8 mouse cellular contexts compared by ENCODE assay signal in the genomic region with DNA sequence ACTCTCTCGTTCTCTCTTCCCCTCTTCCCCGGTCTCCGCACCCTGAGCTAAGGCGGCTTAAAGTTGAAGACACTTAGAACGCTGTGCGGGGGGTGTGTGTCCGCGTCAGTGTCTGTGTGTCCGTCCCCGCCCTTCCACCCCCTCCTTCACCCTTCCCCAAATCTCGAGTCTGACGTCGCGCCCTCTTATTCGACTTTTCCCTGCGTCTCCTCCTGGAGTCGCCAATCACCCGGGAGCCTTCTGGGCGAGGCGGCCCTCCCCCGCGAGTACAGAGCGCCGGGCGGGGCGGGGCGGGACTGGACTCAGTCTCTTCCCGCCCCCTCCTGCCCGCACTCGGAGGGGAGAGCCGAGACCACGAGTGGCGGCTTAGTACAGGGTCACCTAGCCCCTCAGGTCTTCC. TPM values are rescaled to one million over a fixed set of nuclear protein-coding genes. Genes with fewer than 3 reads are reported as not detected.
DNase-seq lines count a peak whose midpoint lies in the region; ATAC-seq and TF ChIP-seq lines count a peak whose summit lies in the region.

A gene (minus strand): TSS at position 229 of the 400 bp plus-strand sequence.

- H3K9me3 ChIP-seq in embryonic facial prominence, embryonic 14.5 days (ENCODE audit: control insufficient read depth, low read length) = no peaks in the 10 kb centered on the region
- no peaks in the 10 kb centered on the region for H3K9me3 ChIP-seq in heart, embryonic 12.5 days (replicated peaks)
- H3K9me3 ChIP-seq in kidney, postnatal 0 days (replicated peaks; ENCODE audit: low read length) = no peaks in the 10 kb centered on the region

- TF ChIP-seq POLR2A in thymus, adult 2 months (IDR thresholded peaks at IDR 0.05; ENCODE audit: control insufficient read depth, extremely low read depth, insufficient read depth, low read length, poor library complexity) = no peak

- 1% methylated on average over 30 of the region's 33 CpGs for WGBS in thymus, adult 2 months
- WGBS in embryonic facial prominence, embryonic 14.5 days = 0% methylated on average over 25 of the region's 33 CpGs
- WGBS in heart, embryonic 12.5 days = under 1% methylated on average over 30 of the region's 33 CpGs
- WGBS in kidney, postnatal 0 days = under 1% methylated on average over 33 of the region's 33 CpGs

- peaks cover 7% of the 10 kb centered on the region for H3K4me1 ChIP-seq in thymus, adult 2 months (replicated peaks; ENCODE audit: control insufficient read depth, insufficient read depth, low read length)
- peaks cover 21% of the 10 kb centered on the region for H3K4me1 ChIP-seq in embryonic facial prominence, embryonic 14.5 days (ENCODE audit: control insufficient read depth, insufficient read depth, low read length)
- H3K4me1 ChIP-seq in heart, embryonic 12.5 days (replicated peaks) = peaks cover 54% of the 10 kb centered on the region
- H3K4me1 ChIP-seq in kidney, postnatal 0 days (replicated peaks; ENCODE audit: insufficient read depth, low read length) = peaks cover 33% of the 10 kb centered on the region

- no peak for DNase-seq in thymus, adult 2 months
- DNase-seq in thymus, postnatal 25 days = no peak
- DNase-seq in embryonic facial prominence, embryonic 14.5 days (ENCODE audit: low spot score) = peak; percentile 95
- DNase-seq in kidney, postnatal 0 days (ENCODE audit: low spot score) = peak; percentile 83
- peak; percentile 91 for DNase-seq in lung, postnatal 36 days
- peak; percentile 65 for DNase-seq in testis, postnatal 10 days (ENCODE audit: low spot score)
- no peak for DNase-seq in thymus, adult 18-20 months

- no peaks in the 10 kb centered on the region for H3K36me3 ChIP-seq in thymus, adult 2 months (ENCODE audit: control insufficient read depth, insufficient read depth, low read length)
- H3K36me3 ChIP-seq in embryonic facial prominence, embryonic 14.5 days (ENCODE audit: control insufficient read depth, insufficient read depth, low read length) = peaks cover 8% of the 10 kb centered on the region; the same call in 1 of the 2 replicates
- no peaks in the 10 kb centered on the region for H3K36me3 ChIP-seq in heart, embryonic 12.5 days
- no peaks in the 10 kb centered on the region for H3K36me3 ChIP-seq in kidney, postnatal 0 days (ENCODE audit: insufficient read depth, low read length)

- H3K4me3 ChIP-seq in thymus, adult 2 months (ENCODE audit: control insufficient read depth, insufficient read depth, low read length) = peak within 1 kb of the TSS; percentile 17
- peak within 1 kb of the TSS; percentile 74 for H3K4me3 ChIP-seq in embryonic facial prominence, embryonic 14.5 days (ENCODE audit: low read depth, low read length)
- peak within 1 kb of the TSS; percentile 74 for H3K4me3 ChIP-seq in heart, embryonic 12.5 days
- peak within 1 kb of the TSS; percentile 74 for H3K4me3 ChIP-seq in kidney, postnatal 0 days (replicated peaks; ENCODE audit: low read depth, low read length)

- no peak for TF ChIP-seq CTCF in thymus, adult 2 months (IDR thresholded peaks at IDR 0.05; ENCODE audit: borderline replicate concordance, control insufficient read depth, extremely low read depth, insufficient read depth, low read length, poor library complexity)
- no peak for TF ChIP-seq CTCF in kidney, postnatal 0 days (IDR thresholded peaks at IDR 0.05; ENCODE audit: low read depth)

- ATAC-seq in embryonic facial prominence, embryonic 14.5 days (ENCODE audit: low read depth) = peak; percentile 80
- ATAC-seq in heart, embryonic 12.5 days (ENCODE audit: insufficient number of reproducible peaks, low FRiP score) = peak; percentile 83
- ATAC-seq in kidney, postnatal 0 days (replicated peaks; ENCODE audit: low FRiP score, low read depth) = peak; percentile 76

- peak within 1 kb of the TSS; percentile 91 for H3K4me2 ChIP-seq in embryonic facial prominence, embryonic 14.5 days (ENCODE audit: low read depth, low read length)
- peak within 1 kb of the TSS; percentile 80 for H3K4me2 ChIP-seq in heart, embryonic 12.5 days
- peak within 1 kb of the TSS; percentile 86 for H3K4me2 ChIP-seq in kidney, postnatal 0 days (ENCODE audit: low read length)

- H3K9ac ChIP-seq in embryonic facial prominence, embryonic 14.5 days (ENCODE audit: low read depth, low read length) = peak within 1 kb of the TSS; percentile 86
- H3K9ac ChIP-seq in heart, embryonic 12.5 days = peak within 1 kb of the TSS; percentile 87
- H3K9ac ChIP-seq in kidney, postnatal 0 days (ENCODE audit: low read depth, low read length) = peak within 1 kb of the TSS; percentile 73

- H3K27ac ChIP-seq in thymus, adult 2 months (ENCODE audit: control insufficient read depth, insufficient read depth, low read length) = no peak within 1 kb of the TSS
- H3K27ac ChIP-seq in embryonic facial prominence, embryonic 14.5 days (replicated peaks; ENCODE audit: low read depth, low read length) = peak within 1 kb of the TSS; percentile 94
- peak within 1 kb of the TSS; percentile 94 for H3K27ac ChIP-seq in heart, embryonic 12.5 days (ENCODE audit: poor library complexity, severe bottlenecking)
- peak within 1 kb of the TSS; percentile 91 for H3K27ac ChIP-seq in kidney, postnatal 0 days

- H3K27me3 ChIP-seq in thymus, adult 2 months (ENCODE audit: control insufficient read depth, insufficient read depth, low read length) = peaks cover 36% of the 10 kb centered on the region; the same call in 1 of the 2 replicates
- H3K27me3 ChIP-seq in embryonic facial prominence, embryonic 14.5 days (replicated peaks; ENCODE audit: control insufficient read depth, insufficient read depth, low read length) = peaks cover 75% of the 10 kb centered on the region
- peaks cover 51% of the 10 kb centered on the region for H3K27me3 ChIP-seq in heart, embryonic 12.5 days (replicated peaks)
- peaks cover 71% of the 10 kb centered on the region for H3K27me3 ChIP-seq in kidney, postnatal 0 days (ENCODE audit: insufficient read depth, low read length)

RNA-seq across cellular contexts. Expression of the gene that starts here (rescaled TPM):
- polyA plus RNA-seq in thymus, adult 2 months (2012; rRNA removed) = 1.7 and 2.9 TPM in 2 replicates
- 11.0 and 12.3 TPM in 2 replicates for polyA plus RNA-seq in embryonic facial prominence, embryonic 14.5 days (2014; fragmentation: Nextera tagmentation; extraction: Ambion mirVana)
- 19.0 and 21.7 TPM in 2 replicates for polyA plus RNA-seq in heart, embryonic 12.5 days (2016; fragmentation: Nextera tagmentation; extraction: Ambion mirVana)
- polyA plus RNA-seq in kidney, postnatal 0 days (2015; fragmentation: Nextera tagmentation; extraction: Ambion mirVana) = 22.2 and 25.2 TPM in 2 replicates

Comparison
In these comparisons a context has a peak if more than half of its experiments do, and no peak if none do; other contexts are left out.
1. DNase-seq: peak in embryonic facial prominence, embryonic 14.5 days (single experiment), kidney, postnatal 0 days (single experiment), lung, postnatal 36 days (single experiment) and testis, postnatal 10 days (single experiment); none in thymus, adult 2 months (single experiment), thymus, postnatal 25 days (single experiment) and thymus, adult 18-20 months (0 of 2).
2. H3K4me3 ChIP-seq: peak in every context shown above with its lines; median percentile 74 in embryonic facial prominence, embryonic 14.5 days; 74 in heart, embryonic 12.5 days; 74 in kidney, postnatal 0 days; 17 in thymus, adult 2 months.
3. Peak in every context shown above with its lines, with median percentiles within 50 percentile points of each other: ATAC-seq, H3K4me2 ChIP-seq and H3K9ac ChIP-seq.